Mouse (Mus musculus): Measurements from ENCODE around the gene Trmt10c.
"Not testable (repeated sequence)": the region's sequence is repeated elsewhere in the genome, so short reads cannot be mapped to it uniquely, and the experiment has no call there.

Gene Trmt10c

DNA sequence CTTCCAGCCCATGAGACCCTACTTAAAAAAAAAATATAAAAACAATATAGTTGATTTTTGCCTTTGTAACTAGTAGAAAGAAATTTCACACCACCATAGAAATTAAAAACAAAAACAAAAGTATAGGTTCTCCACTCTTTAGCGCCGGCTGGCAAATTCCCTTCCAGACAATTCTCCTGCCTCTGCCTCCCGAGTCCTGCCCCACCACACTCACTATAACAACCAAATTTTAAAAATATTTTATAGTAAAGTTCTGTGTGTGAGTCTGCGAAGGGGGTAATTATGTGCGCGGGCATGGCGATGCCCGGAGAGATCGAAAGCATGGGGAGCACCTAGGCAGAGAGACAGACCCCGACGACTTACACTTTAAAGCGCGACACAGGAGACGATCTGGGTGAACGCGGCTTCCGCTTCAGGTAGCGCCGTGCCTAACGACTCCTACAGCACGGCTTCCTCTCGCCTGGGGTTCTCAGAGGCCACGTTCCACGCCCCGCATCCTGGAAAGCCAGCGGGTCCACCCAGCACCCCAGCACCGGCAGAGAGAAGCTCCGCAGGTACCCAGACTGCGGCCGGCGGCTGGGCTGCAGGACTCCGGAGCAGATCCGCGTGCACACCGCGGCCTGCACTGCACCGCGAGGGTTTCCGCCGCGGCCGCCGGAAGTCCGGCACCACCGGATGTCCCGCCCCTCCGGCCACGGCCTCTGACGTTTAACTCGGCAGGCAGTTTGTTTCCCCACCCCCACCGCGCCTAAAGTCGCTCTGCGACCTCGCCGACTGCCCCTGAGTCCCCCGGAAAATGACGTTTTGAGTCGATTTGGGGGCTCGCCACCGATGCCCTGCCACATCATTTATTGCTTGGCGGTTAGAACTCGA lies at the start of gene Trmt10c:
TSS of gene Trmt10c (minus strand) at position 682 of the 873 bp plus-strand sequence.
- in situ Hi-C loops (cut with MboI; ENCODE audit: low pct_unique_long_range_greater_than_20kb in 1 of 2, low sequenced_read_pairs in 2 of 2, unreplicated experiment in 1 of 2): no loop called here

DNA sequence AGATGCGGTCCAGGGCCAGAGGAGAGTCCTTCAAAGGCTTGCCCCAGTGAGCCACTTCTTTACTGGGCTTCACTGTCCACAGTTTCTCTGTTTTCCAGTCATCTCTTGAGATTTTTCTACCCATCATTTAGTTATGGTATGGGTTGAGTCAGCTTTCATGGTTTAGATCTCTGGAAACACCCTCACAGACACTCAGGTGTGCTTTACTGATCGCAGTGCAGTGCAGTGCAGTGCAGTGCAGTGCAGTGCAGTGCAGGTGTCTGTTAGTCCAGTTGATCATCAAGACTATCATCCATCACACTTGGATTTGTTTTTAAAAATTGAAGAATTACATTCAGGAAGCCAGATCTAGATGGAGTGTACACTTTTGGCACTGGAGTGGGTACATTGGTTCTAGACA lies 48.7 kb upstream of the Trmt10c start:
- in situ Hi-C loops (cut with MboI; ENCODE audit: low pct_unique_long_range_greater_than_20kb in 1 of 2, low sequenced_read_pairs in 2 of 2, unreplicated experiment in 1 of 2): no loop called here

DNA sequence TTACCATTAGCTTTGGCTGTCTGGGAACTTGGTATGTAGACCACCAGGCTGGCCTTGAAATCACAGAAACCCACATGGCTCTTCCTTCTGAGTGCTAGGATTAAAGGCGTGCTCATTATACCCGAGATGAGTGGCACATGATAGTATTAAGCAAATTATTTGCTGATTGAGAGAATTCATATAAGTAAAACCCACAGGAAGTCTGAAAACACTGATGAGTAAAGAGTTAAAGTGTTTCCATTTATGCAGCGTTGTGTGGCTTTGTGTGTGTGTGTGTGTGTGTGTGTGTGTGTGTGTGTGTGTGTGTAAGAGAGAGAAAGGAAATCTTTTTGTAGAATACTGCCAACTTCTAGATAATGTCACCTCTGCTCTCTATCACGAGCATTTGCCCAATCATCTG lies 44.1 kb upstream of the Trmt10c start:
- in situ Hi-C loops (cut with MboI; ENCODE audit: low pct_unique_long_range_greater_than_20kb in 1 of 2, low sequenced_read_pairs in 2 of 2, unreplicated experiment in 1 of 2): no loop called here

DNA sequence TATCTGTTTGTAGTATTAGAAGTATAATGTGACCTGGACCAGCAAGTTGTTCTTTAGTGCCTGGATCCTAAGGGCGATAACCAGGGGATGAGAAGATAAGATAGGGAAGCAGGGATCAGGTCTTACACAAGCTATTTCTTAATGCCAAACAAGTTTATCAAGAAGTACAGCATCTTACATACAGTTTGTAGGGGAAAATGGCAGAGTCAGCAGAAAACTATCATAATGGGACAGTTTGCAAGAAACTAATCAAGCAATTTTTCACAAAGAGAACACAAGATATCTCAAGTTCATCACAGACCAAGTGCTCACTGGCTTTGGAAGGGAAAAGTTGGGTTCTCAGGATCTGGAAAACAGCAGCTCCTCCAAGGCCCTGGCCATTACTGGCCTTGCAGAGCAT lies 41.8 kb upstream of the Trmt10c start:
- in situ Hi-C loops (cut with MboI; ENCODE audit: low pct_unique_long_range_greater_than_20kb in 1 of 2, low sequenced_read_pairs in 2 of 2, unreplicated experiment in 1 of 2): no loop called here

DNA sequence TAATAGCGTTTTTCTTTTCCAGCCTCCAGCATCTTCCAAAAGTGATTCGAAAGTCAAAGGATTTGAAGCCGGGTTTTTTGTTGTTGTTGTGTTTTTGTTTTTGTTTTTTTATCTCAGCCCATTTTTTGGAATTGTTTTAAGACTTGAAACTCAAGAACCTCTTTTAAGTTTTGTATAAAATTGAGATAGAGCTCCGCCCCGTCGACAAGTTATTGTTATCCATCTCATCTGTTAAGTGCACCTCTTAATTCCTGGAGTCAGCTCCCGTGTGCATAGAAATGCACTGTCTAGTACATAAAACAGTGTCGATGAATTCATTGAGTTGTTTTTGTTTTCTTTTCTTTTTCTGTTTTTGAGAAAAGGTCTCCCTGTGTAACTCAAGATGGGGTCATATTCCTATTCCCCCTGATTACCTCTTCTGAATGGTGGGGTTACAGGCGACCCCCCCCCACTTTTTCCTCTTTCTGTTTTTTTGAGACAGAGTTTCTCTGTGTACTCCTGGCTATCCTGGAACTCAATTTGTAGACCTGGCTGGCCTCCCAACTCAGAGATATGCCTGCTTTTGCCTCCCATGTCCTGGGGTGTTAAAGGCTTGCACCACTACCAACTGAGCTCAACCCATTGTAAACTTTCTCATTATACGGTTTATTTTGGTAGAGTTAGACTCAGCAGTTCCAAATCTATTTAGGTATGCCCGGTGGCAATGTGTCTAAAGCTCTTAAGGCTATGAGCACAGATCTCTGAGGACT lies 38.7 kb upstream of the Trmt10c start:
- in situ Hi-C loops (cut with MboI; ENCODE audit: low pct_unique_long_range_greater_than_20kb in 1 of 2, low sequenced_read_pairs in 2 of 2, unreplicated experiment in 1 of 2): no loop called here

DNA sequence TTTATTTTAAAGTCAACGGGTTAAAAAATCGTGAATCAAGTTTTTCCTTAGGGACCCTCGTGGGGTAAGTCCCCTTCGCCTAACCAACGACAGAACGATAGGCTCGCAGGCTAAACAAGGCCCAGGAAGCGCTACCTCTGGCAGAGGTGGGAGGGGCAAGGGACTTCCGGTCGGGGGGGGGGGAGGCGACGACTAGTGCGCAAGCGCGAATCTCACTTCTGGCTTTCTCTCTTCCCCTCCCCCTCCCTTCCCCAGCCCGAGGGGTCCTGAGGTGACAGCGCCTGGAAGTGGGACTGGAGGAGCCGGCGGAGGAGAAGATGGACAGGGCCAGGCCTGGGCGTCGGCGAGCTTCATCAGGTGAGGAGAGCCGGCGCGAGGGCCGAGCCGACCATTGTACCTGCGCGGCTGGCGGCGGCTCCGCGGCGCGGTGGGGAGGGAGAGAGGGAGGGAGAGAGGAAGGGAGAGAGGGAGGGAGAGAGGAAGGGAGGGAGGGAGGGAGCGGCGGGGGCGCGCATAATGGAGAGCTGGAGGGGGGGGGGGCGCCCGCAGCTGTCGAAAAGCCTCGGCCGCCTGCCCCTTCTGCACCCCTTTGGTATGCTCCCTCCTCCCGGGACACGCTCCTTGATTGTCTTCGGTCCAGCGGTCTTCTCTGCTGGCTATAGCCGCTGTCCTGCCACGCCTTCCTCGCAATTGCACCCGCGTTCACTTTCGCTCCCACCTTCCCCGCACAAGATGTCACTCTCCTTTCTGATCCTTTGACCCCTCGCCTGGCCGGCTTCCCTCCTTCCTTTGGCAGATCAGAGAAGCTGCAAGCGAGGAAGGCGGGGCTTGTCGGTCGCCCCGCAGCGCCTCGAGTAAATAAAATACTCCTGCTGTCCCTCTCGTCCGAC lies 37.8 kb upstream of the Trmt10c start:
- in situ Hi-C loops (cut with MboI; ENCODE audit: low pct_unique_long_range_greater_than_20kb in 1 of 2, low sequenced_read_pairs in 2 of 2, unreplicated experiment in 1 of 2): no loop called here

DNA sequence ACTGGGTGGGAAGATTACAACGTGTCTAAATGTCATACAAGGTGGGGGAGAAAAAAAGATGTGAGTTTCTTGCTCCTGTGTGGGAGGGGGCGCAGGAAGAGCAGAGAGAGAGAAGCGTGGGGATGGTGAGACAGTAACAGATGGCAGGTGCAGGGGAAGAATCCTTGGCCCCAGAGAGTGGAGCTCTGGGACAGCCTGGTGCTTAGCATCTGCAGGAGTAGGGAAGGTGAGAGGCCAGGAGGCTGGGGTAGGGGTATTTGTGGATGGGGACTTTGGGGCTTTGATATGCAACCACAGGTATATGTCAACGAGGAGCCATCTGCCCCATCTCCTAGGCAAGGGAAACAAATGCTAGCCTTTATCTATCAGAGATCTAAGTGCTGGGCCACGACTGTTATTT lies 36.9 kb upstream of the Trmt10c start:
- in situ Hi-C loops (cut with MboI; ENCODE audit: low pct_unique_long_range_greater_than_20kb in 1 of 2, low sequenced_read_pairs in 2 of 2, unreplicated experiment in 1 of 2): no loop called here

DNA sequence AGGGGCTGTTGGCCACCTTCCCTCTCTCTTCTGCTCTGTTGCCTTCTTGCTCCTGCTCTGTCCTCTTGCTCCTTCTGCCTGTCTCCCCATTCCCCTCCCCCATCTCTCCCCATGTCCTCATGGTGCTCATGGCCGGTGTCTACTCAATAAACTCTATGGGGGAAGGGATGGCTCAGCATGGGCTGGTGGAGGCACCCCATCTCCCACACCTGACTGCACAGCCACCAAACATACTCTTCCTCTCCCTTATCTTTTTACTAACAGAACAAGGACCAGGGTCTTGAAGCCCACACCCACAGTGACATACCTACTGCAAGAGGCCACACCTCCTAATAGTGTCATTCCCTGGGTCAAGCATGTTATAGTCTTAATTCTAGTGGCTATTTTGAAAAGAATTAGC lies 36.5 kb upstream of the Trmt10c start:
- in situ Hi-C loops (cut with MboI; ENCODE audit: low pct_unique_long_range_greater_than_20kb in 1 of 2, low sequenced_read_pairs in 2 of 2, unreplicated experiment in 1 of 2): no loop called here

DNA sequence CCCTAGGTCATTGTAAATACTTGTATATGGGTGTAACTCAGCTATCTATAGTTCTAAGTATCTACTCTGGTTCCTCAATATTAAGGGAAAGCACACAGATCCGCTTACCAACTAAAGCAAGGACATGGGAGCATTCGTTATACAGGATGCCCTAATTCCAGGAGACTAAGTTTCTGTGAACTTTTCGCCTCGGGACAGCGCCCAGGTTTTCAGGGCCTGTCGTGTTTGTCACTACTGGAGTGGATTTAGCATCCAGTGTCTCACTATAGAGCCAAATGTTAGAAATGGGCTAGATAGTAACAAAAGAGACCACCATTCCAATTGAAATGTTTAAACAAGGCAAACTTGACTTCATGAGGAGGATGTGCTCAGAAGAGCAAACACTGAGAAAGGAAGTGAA lies 35.5 kb upstream of the Trmt10c start:
- in situ Hi-C loops (cut with MboI; ENCODE audit: low pct_unique_long_range_greater_than_20kb in 1 of 2, low sequenced_read_pairs in 2 of 2, unreplicated experiment in 1 of 2): not testable (repeated sequence)

DNA sequence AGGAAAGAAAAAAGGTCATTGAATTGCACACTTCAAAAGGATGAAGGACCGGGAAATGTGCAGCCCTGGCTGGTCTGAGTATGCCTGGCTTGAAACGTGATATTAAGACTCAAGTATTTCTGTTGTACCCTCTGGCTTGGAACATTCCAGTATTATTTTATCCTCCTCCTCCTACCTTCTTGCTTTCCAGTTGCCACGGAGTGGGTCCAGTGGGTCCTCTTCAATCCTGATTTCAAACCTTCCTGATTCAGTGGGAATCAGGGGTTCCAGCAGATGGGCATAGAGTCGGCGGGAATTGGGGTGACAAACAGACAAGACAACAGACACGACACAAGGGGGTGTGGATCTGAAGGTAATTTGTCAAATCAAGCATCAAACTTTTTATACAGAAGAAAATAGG lies 34.9 kb upstream of the Trmt10c start:
- in situ Hi-C loops (cut with MboI; ENCODE audit: low pct_unique_long_range_greater_than_20kb in 1 of 2, low sequenced_read_pairs in 2 of 2, unreplicated experiment in 1 of 2): no loop called here

DNA sequence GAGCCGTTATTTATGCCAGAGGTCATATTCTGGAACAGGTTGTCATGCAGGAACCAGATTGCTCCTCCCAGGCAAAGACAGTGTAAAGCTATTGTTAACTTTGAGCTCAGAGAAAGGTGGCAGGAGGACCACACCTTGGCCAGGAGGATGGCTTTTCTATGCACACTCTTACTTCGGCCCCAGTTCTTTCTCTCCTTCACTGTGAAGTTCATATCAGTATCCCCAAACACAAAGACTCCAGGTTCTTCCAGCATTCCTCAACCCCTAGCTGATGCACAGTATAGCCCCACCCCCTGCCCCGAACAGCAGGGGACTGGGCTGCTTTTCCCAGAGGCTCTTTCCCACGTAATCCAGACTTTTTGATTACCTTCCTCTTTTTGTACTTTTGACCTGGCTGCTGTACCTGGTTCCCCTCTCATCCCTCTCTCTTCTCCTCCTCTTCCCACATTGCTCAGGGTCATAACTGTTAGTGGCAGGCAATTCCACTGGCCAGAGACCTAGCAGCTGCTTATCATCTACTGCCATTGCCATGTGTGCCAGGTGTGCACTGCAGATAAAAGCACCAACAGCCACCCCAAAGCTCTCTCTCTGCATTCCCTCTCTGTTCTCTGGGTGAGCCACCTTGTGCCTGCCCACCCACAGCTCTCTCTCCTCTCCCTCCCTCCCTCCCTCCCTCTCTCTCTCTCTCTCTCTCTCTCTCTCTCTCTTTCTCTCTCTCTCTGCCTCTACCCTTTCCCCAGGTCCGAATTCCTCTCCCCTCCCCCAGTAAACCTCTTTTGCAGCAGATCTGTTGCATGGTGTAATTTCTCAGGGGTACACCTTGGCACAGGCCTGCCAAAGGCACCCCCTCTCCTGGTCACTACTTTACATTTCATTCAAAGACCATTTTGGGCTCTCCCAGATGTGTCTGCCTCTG lies 34.0 kb upstream of the Trmt10c start:
- in situ Hi-C loops (cut with MboI; ENCODE audit: low pct_unique_long_range_greater_than_20kb in 1 of 2, low sequenced_read_pairs in 2 of 2, unreplicated experiment in 1 of 2): no loop called here

DNA sequence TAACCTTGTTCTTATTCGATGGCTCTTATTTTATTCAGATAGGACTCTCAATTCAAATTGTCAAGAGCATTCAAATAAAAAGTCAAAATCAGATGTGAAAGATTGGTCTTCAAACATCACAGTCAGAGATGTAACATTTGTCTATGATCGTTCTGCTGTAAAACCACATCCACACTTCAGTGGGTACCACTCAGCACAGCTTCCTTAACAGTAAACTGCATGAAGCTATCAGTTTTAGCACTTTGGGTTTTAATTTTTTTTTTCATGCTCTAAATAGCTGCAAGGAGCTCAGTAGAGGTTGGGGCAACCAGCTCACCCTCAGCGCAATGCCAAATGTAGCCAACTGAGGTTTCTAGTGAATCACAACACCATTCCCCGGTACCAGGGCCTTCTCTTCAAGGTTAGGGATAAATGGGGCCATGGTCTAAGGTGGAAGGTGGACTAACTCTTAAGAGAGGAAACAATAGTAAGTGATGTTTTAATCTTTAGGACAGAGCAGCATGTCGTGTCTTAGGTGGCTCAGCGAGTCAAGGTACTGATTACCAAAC lies 31.0 kb upstream of the Trmt10c start:
- in situ Hi-C loops (cut with MboI; ENCODE audit: low pct_unique_long_range_greater_than_20kb in 1 of 2, low sequenced_read_pairs in 2 of 2, unreplicated experiment in 1 of 2): loop anchor here in 1 of 2 experiments (10.0 kb wide), 1 partner anchor 114 kb away; no protein-coding TSS in a partner anchor

DNA sequence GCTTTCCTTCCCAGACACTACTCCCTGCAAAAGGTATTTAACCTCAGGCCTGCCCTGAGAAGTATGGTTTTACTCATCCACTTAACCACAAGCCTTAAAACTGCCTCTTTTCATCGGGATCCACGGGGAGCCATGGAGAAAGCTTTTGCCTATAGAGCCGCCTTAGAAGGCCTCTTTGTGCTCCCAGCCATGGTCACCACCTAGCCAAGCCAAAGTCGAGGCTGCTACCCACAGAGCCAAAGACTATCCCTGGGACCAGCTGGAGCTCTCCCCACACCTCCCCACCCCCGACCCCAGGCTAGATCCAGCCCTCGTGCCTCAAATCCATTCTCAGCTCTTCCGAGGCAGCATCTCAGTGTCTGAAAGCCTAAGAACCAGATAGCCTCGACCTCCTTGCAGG lies 28.5 kb upstream of the Trmt10c start:
- in situ Hi-C loops (cut with MboI; ENCODE audit: low pct_unique_long_range_greater_than_20kb in 1 of 2, low sequenced_read_pairs in 2 of 2, unreplicated experiment in 1 of 2): loop anchor here in 1 of 2 experiments (10.0 kb wide), 1 partner anchor 111 kb away; no protein-coding TSS in a partner anchor

DNA sequence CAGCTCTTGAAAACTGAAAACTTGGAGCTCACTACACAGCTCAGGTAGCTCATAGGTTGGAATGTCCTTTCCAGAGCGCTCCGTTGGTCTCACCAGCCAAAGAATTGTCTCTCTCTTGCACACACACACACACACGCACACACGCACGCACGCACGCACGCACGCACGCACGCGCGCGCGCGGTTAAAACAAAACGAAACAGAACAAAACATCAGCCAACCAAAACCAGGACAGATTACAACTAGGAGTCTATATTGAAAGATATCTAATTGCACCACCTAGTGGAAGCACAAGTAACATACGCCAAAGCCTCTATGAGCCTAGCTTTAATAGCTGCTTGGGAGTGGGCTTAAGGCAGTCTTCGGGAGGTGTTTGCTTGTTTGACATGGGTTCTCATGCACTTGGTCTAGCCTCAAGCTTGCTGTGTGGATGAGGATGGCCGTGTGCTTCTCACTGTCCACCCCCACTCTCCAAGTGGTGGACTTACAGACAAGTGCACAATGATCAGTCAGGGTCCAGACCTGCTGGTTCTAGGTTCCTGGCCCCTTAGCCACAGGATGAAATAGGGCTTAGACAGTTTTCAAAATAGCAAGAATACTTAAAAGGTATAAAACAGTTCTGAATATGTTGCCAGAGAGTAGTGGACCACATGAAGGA lies 26.8 kb upstream of the Trmt10c start:
- in situ Hi-C loops (cut with MboI; ENCODE audit: low pct_unique_long_range_greater_than_20kb in 1 of 2, low sequenced_read_pairs in 2 of 2, unreplicated experiment in 1 of 2): loop anchor here in 1 of 2 experiments (10.0 kb wide), 1 partner anchor 110 kb away; no protein-coding TSS in a partner anchor

DNA sequence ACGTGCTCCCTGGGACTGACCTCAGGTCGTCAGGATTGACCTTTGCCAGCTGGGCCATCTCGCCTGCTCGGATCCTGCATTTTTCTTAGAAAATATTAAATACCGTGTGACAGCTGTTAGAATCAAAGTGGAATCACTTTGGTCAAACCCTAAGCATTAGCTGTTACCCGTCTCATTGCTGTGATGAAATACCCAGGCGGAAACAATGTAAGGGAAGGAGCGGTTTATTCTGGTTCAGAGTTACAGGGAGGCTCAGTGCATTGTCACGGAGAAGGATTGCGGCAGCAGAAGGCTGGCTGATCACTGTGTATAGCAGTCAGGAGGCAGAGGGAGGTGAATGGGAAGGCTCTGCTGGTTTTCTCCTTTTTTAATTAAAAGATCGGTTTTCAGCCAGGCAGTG lies 25.4 kb upstream of the Trmt10c start:
- in situ Hi-C loops (cut with MboI; ENCODE audit: low pct_unique_long_range_greater_than_20kb in 1 of 2, low sequenced_read_pairs in 2 of 2, unreplicated experiment in 1 of 2): loop anchor here in 1 of 2 experiments (10.0 kb wide), 1 partner anchor 108 kb away; no protein-coding TSS in a partner anchor

DNA sequence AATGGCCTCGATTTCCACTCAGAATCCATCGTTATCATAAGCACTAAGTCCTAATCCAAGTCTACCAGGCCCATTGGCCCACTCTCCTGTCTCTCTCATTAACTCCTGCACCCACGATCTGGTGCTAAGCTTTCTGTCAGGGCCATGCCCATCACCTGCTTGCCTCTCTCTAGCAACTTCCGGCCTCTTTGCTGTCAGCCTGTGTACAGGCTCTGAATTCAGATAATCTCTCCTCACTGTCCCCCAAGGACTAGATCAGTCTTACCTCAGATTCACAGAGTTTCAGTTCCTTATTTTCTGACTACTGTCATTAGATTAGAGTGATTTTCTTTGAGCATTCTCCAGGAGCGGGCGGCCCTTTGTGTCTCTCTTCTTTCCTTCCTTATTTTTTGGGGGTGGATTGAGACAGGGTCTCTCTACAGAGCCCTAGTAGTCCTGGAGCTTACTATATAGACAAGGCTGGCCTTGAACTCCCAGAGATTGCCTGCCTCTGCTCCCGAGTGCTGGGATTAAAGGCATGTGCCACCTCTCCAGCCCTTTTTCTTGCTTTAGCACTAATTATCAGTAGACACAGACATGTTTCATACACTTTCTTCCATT lies 24.5 kb upstream of the Trmt10c start:
- in situ Hi-C loops (cut with MboI; ENCODE audit: low pct_unique_long_range_greater_than_20kb in 1 of 2, low sequenced_read_pairs in 2 of 2, unreplicated experiment in 1 of 2): loop anchor here in 1 of 2 experiments (10.0 kb wide), 1 partner anchor 107 kb away; no protein-coding TSS in a partner anchor
